Mouse (Mus musculus) retina, postnatal 1 day (tissue): ENCODE measurements around the gene Cps1.

Experiments
- DNase-seq: peaks from one replicate; pipeline ENCODE4 v3.0.0-alpha.2; 2012

Gene Cps1

GRCm38 (mm10) chr1:67235468-67236217 is 112.8 kb downstream of the Cps1 start:
- no peak for DNase-seq

DNA sequence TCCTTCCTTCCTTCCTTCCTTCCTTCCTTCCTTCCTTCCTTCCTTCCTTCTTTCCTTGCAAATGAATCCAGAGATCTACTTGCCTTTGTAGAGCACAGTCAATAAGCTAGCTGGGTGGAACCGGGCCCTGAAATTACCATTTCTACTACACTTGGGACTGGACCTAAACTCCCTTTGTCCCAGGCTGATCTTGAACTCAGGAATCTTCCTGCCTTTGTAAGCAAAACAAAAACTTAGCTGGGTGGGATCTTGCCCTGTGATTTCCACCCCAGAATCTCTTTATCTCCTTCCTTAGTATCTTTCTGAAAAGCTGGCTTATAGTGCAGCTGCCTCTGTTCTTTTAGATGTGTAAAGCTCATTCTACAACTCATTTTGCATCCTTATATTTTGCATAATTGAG is 115.6 kb downstream of the Cps1 start:
- DNase-seq, result no peak

DNA sequence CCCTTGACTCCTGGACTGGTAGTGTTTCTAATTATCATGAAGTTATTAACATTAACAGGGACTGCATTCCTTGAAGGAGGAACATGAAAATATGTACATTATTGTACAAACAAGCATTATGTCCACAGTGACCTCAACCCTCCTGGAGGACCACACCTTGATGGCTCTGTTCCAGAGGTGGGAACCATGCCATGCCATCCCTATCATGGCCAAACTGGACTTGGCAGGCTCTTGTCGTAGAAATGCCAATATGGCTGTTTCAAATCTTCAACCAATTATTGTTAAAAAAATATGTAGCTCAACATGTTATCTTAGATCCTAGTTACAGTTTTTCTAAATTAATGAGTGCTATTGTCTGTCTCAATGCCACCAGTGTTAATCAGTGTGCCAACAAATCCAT is 116.1 kb downstream of the Cps1 start:
- DNase-seq, result no peak

GRCm38 (mm10) chr1:67265222-67265621 is 142.4 kb downstream of the Cps1 start:
- DNase-seq, result no peak

- DNase-seq, result no peak
Measured at GRCm38 (mm10) chr1:67267972-67268371, 145.1 kb downstream of the Cps1 start.

DNA sequence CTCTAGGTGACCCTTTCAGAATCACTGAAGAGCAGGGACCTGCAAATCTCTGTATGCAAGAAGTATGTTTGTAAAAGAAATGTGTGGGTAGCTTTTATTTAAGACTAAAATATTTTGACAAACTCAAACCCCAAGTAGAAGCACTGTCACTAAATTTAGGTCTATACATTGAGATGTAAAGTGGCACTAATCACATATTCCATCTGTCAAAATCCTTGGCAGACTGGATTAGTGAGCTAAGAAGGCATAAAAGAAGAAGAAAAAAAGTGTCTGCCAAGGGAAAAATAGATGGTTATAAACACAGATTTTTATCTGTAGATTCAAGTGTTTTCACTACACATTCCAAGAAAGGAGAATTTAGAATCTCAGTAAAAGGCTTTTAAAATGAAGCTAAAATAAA is 145.6 kb downstream of the Cps1 start:
- DNase-seq, result no peak

- DNase-seq, result no peak
Measured at GRCm38 (mm10) chr1:67276270-67276669, 153.4 kb downstream of the Cps1 start.
